Mouse (Mus musculus) adrenal gland, adult 2 months (tissue): ENCODE results near the gene Hhipl1. TPM values are rescaled to one million over a fixed set of nuclear protein-coding genes. Genes with fewer than 3 reads are reported as not detected.

Source experiments
- DNase-seq: peaks from one replicate; pipeline ENCODE4 v3.0.0; 2021
- polyA plus RNA-seq: library from polyadenylated mRNA; depleted of rRNA; stranded (reverse); fragments of >200 nt; gene quantifications from 2 replicates; pipeline ENCODE4 v1.2.3, GENCODE M21; 2012
- total RNA-seq, 2 experiments: library from RNA; stranded (reverse); gene quantifications; 2 replicates each; pipeline ENCODE4 v1.2.3; 2021

Gene Hhipl1
- total and polyA plus RNA-seq, 3 experiments, result 0.69 to 1.4 (median 0.76) TPM

DNA sequence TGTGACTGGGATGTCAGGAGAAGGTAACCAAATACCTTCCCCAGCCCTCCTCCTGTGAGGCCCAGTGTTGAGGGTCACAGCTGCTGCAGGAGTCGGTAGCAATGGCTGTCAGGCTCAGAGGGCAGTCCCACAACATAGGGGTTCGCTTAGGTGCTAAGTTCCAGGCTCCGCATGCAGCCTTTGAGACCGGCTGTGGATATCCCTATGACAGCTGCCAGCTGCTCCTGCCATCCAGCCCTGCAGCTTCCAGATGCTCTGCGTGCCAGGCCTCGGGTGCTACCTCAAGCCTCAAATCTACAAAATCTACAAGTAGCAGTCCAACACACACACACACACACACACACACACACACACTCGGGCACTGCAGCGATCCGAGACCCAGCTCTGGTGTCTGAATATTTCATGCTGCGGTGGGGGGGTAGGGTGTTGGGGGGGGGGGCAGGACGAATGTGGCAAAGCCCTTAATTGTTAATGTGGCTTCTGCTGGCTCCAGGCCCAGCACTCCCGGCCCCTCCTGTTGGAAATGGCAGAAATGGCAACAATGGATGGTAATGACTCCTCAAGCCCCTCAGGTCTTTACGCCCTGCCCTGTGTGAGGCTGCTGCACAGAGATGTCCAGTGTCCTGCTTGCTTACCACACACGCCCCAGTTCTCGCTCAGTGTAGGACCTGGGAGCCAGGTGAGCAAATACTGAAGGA is 27.7 kb upstream of the Hhipl1 start:
- DNase-seq, result no peak

DNA sequence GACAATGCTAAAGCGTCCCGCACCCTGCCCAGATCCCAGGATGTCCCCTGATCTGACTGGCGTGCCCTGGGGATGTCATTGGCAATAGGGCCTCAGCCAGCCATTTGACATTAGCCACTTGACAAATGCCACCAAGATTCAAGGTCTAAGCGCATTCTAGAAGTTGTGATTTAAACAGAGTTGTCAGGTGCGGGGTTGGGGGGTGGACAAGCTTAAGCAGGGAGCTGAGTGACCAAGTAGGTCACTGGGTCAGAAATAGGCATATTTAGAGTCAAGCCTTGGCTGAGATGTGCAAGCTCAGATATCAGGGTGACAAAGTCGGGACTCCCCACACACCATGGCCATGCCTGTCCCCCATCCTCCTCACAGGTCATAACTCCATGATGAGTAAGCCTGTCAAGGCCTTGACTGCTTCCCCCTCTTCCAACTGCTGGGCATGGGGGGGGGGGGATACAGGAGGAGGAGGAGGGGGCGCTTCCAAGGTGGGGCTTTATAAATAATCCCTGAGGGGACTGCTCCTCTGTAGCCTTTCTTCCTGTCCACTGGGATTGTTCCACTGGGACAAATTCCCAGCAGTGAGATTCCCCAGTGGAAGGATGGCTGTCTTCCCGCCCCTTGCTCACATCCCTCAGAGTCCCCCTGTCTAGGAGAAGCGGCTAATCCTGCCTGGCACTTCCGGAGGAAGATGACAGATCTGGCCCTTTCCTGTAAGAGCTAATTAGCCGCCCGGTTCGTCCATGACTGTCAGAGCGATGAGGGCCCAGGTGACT is 21.4 kb upstream of the Hhipl1 start:
- peak; percentile 46 for DNase-seq

DNA sequence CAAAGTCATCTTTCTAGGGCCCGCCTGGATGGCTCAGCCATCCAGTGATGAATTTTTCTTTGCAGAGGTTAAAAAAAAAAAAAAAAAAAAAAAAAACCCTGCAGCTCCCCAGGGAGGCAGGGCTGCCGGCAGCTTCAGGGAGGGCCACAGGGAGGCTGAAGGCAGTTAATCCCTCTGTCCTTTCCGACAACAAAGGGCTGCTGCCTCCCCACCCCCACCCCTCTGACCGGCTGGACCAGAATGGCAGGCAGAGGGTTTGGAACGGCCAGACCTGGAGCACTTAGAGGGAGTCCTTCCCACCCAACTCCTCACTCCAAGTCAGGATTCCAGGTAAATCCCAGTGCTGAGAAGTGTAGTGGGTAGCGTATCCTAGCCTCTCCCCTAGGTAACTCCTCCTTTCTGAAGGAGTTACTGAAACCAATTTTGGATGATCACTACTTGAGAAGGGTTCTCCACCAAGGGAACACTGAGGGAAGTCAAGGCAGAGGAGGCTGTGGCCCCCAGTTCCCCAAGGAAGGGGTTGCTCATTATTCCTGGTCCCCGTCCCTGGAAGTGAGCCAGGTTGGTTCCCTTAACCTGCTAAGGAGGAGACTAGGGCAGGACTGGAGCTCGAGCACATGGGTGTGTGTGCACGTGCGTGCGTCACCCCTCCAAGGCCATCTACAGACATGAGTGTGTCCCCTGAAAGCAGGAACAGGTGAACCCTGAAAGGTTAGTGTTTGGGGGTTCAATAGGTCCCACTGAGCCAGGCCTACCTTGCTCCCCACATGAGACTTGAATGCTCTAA is 20.7 kb upstream of the Hhipl1 start:
- DNase-seq, result no peak

DNA sequence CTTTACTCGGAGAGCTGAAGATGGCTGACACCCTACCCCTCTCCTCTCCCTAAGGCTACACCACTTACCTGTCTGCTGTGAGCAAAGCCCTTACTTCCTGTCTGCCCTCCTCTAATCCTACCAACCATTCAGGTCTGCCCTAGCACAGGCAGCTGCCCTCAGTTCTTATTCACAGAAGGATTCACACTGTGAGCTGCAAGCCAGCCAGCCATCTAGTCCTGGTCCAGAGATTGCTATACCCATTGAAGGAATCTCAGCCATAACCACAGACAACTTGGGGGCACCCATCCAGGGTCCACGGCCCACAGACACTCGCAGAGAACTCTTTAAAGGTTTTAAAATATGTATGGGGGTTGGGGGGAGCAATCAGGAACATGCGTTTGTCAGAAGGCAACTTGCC is 19.7 kb upstream of the Hhipl1 start:
- no peak for DNase-seq

DNA sequence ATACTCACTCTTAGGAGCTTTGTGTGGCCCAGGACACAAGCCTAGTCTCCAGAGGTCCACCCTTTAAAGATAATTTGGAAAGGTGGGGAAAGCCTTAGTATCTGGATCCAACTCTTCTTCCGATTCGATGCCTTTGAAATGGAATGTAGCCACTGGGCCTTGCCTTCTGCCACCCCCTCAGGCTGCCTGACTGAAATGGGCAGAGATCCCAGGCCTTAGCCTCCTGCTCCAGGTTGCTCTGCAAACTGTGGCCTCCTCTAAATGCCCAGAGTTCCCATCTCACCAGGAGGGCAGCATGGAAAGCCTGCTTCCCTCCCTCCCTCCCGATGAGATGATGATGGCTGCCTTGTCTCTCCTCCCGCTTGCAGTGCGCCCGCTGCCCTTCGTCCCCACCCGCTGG is 19.1 kb upstream of the Hhipl1 start:
- no peak for DNase-seq

DNA sequence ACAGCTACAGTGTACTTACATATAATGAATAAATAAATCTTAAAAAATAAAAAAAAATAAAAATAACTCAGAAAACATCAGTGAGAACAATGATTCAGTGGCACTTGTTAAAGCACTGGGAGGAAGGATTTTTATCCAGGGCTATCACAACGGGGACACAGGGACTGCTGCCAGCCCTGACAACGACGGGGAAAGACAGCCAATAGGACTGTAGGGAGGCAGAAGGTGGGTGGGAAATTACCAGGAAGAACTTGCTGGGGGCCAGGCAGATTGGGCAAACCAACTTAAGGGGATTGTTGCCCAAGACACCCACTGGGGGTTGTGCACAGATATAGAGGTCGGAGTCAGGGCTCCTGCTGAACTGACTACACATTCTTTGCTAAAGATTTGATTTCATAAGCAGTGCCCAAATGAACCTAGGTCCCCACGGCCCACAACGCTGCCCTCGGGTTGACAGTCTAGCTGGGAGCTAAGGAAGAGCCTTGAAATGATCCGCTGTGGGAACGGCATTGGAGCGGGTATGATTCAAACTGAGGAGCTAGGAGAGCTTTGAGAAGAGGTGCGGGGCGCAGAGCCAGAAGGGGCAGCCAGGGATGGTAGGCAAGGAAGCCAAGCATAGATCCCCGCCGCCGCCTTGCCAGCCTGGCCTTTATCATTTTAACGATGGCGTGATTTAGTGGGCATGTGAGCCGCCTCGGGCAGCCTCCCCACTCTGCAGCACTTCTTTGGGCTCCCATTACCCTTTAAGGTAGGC is 17.8 kb upstream of the Hhipl1 start:
- no peak for DNase-seq

DNA sequence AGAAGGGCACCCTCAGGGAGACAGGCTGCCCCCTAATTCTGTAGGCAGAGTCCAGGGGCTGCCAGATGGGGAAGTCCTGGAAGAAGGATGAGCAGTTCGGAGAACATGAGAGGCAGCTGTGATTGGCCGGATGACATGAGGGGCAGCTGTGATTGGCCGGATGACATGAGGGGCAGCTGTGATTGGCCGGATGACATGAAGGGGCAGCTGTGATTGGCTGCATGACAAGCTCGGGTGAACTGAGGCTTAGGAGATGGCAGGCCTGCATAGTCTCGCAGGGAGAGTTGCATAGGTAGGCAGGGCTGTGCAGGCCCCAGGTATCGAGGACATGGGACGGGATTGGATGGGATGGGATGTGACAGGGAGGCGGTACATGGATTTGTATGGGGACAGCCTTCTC is 13.7 kb upstream of the Hhipl1 start:
- no peak for DNase-seq

DNA sequence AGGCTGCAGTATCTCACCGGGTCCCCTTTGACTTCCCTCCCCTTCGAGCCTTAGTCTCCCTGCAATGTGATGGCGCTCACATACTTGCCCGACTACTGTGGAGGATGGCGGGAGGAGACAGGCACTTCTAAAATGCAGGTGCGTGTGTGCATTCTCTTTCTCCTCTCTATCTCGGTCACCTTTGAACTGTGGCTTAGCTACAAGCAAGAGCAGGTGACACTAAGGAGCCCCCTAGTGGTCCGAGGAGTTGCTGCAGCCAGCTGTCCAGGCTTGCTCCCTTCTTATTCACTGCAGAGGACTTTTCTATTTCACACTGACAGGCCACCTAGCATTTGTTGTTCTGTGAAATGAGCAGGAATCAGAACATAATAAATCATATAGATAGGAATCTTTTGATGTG is 13.1 kb upstream of the Hhipl1 start:
- peak; percentile 83 for DNase-seq

DNA sequence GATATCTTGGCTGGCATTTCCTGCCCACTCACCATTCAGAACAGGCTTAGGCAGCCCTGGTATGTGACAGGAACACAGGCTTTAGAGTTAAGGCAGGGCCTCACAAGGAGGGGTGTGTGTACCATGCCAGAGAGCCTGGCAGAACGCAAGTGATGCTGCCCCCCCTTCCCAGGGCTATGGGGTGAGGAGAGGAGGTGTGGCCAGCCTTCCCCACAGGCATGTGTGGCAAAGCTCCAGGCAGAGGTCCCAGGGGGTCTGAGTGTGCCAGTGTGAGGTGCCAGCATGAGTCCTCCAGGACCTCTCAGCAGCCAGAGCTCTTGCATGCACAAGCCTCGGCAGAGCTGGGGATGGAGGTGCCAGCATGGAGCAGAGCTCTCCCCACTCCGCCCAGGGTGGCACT is 11.4 kb upstream of the Hhipl1 start:
- peak; percentile 47 for DNase-seq

DNA sequence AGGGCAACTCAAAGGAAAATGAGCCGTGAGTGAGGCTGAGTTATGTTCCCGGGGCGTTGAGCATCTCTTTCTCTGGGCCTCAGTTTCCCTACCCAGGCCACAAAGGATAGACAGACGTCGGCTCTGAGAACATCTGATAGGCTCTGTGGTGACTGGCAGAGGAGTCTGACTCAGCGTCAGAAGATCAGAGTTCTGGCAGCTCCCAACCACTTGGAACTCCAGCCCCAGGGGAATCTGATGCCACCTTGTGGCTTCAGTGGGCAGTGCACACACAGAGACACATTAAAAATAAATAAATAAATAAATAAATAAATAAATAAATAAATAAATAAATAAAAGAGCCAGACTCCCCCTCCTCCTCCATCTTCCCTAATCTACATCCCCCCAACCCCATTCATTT is 9.0 kb upstream of the Hhipl1 start:
- DNase-seq, result no peak

DNA sequence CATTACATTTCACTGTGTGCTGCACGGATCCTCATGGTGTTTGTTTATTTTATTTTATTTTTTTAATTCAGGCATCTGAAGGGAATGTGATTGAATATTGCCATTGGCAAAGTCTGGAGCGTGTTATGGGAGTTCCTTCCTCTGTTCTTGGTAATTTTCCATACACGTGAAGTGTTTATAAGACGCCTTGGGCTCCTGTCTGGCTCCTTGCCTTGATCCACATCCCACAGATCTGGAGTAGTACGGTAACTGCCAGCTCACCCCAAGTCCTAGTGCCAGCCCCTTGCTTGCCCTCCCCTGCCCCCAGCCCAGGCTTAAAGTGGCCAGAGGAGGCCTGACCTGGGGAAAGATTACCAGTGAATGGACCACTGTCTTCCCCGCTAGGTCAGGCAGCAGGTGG is 5.1 kb upstream of the Hhipl1 start:
- no peak for DNase-seq

DNA sequence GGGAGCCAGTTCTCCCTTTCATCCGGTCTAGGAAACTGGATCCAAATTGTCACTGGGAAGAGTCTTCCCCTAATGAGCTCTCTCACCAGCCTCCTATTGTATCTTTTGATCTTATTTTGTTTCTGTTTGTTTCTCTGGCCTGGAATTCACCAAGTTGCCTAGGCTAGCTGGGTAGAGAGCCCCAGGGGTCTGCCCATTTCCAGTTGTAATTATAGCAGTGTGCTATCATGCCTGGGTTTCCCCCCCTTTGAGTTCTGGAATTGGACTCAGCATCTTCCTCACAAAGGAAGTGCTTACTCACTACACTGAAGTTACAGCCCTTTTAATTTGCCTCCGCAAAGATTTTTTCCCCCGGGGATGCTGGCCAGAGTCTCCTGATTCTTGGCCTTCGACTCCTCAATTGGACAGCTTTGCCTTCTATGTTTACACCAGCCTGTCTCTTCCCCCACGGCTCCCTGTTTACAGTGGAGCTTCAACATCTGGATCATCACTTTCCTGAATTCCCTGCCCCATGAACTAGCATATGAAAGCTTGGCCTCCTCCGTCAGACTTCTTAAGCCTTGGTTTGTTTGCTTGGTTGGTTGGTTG is 2.2 kb upstream of the Hhipl1 start:
- DNase-seq, result no peak

DNA sequence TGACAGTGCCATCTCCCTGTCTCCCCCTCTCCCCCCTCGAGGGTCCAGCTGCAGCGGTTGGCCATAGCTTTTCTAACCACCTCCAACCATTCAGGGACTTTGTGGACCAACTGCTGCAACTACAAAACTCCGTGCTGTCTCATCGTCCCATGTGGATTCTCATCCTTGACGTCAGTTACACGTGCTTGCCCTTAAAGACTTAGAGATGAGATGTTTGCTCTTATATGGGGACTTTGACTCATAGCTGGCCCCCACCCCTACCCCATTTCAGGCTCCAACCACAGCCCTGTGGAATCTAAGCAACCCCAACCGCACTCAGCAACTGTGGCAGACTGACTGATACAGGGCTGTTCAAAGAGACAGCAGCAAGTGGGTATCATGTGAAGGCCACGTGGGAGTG is 898 bp upstream of the Hhipl1 start:
- DNase-seq, result no peak

DNA sequence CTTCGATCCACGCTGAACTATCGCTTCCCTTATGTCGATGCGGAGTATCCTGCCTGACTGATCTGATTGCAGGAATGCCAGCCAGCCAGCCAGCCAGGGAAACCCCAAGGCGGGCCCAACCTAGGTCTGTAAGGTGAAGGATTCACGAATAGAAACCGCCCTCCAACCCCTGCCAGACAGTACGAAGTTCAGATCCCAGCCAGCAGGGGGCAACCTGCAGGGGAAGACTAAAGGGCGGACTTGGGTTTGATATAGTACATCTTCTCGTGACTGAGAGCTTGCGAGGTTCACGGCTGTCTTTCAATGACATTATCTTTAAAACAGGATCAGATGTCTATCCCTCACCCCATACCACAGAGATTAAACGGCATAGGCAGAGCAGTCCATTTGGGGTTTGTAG is 1.5 kb downstream of the Hhipl1 start:
- peak; percentile 48 for DNase-seq

DNA sequence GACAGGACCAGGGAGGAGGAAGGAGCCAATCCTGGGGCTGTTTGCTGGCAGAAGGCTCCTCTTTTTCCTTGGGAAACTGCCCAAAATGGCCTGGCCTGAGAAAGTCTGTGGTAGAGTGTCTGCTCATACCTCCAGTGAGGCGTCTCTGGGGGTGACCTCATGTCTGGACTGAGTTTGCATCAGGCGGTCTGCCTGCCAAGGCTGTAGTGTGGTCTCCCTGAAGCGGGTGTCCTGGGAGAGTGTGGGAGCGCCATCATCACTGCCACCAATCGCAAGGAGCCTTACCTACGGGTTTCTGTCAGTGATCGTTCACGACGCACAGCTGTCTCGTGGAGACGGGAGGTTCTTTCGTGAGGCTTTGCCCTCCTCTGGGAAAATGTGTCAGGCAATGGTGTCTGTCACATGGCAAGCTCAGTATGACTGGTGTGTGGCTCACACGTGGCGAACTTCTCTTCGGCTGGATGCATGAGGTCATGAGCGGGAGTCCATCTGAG is 2.3 kb downstream of the Hhipl1 start:
- no peak for DNase-seq

DNA sequence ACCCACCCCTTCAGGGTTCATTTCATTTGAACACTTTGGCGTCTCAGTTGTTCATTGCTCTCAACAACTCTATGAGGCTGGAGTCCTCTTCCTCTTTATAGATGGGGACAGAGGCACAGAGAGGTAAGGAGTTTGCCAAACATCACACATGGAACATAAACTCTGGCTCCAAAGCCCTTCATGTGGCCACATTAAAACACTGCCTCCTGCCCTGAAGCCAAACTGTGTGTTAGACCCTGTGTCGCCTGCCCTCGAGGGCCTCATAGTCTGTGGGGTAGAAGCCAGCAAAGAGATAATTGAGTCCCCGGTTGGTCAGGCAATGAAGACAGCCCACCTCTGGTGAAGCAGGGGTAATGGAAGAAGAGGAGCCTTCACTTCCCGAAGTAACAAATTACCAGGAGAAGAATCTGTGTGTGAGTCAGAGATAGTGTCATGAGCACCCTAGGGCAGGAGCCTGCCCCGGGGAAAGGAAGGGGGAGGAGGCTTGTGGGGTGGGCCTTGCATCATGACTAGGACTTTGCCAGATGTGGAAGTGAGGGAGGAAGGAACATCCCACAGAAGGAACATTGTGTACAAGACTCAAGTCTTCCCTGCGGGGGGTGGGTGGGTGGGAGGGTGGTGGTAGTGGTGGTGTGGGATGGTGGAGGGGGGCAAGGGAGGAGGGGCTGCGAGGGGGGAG is 3.2 kb downstream of the Hhipl1 start:
- DNase-seq, result peak; percentile 72

DNA sequence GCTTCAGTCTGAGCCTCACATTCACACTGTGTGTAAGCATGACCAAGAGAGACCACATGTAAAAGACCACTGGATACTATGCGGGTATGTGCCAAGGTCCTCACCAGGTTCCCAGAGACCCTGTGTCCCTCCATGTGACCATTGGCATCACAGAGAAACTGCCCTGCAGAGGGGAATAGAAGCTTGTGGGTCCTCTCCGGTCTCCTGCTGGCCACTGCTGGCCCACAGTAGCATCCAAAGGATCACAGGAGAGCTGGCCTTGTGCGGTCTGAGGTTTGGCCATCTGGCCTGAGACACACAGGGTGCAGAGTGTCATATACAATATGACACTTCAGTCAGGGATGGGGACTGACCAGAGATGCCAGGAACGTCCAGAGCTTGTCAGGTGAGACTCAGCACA is 4.0 kb downstream of the Hhipl1 start:
- no peak for DNase-seq

DNA sequence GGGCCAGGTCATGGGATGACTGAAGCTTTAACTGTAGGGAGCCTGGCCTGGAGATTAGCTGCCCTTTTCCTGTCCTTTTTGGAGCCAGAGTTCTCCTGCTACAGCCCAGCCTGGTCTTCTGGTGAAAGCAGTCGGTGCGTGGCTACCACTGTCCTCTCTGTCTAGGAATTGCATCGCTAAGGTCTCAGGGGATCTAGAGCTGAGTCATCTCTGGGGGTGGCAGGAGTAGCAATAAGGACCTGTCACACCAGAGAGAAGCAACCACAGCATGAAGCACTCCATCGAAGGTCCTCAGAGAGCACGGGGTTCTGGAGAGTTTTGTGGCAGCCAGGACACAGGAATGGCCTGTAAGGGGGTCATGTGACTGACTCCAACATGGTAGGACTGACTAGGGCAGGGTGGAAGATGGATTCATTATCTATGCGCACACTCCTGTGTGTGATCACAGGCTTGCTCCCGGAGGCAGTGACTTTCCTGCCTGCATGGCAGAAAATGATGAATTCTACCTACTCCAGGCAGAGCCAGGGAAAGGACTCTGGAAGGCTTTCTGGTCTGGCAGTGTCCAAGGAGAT is 4.5 kb downstream of the Hhipl1 start:
- no peak for DNase-seq

DNA sequence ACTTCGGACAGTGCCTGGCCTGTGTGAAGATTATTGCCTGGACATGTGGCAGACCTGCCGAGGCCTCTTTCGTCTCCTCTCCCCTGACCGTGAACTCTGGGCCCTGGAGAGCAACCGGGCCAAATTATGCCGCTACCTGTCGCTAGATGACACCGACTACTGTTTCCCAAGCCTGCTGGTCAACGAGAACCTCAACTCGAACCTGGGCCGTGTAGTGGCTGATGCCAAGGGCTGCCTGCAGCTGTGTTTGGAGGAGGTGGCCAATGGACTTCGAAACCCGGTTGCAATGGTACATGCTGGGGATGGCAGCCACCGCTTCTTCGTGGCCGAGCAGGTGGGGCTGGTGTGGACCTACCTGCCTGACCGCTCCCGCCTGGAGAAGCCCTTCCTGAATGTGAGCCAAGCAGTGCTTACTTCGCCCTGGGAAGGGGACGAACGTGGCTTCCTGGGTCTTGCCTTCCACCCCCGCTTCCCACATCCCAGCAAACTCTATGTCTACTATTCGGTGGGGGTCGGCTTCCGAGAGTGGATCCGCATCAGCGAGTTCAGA is 5.7 kb downstream of the Hhipl1 start:
- no peak for DNase-seq

DNA sequence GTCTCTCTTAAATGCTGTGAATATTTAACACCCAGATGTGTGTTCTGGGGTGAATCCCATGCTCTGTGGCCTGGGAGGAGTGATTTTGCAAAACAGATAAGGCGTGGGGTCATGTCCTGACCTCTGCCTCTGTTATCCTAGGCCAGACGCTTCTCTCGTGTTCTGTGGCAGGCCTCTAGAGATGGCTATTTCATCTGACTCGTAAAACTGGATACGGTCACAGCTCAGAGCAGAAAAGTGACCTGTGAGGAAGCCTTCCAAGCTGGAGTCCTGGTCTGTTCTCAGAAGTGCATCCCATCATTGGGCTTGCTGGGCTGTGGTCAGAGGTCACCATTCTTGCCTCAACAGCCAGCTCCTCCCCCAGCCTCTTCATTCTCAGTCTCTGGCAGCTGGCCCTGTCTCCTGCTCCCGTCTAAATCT is 6.4 kb downstream of the Hhipl1 start:
- DNase-seq, result peak; percentile 29
